Mouse (Mus musculus) lung, embryonic 16.5 days (tissue): ENCODE data around the gene Vmn1r86. TPM values are rescaled to one million over a fixed set of nuclear protein-coding genes. Genes with fewer than 3 reads are reported as not detected.
A peak's percentile ranks its signal among the peaks of the same experiment; 100 is the strongest.

Experiments used
- ATAC-seq: fragments of 200-750 bp; cut with Nextera tagmentation; 2 replicates; pipeline ENCODE4 v1.8.0; 2017; ENCODE audit warnings: low read depth, mild to moderate bottlenecking, moderate library complexity
- H3K27ac ChIP-seq: fragments of 300-500 bp; sonication (generic); 2 replicates; pipeline ENCODE4 v1.5.1; 2014; ENCODE audit warnings: mild to moderate bottlenecking, control low read depth, low read length
- H3K27me3 ChIP-seq: fragments of 300-500 bp; sonication (generic); 2 replicates; pipeline ENCODE4 v1.6.1; 2014; ENCODE audit warnings: low read depth, low read length, mixed read lengths; ENCODE audit not compliant: control insufficient read depth, insufficient read depth
- H3K36me3 ChIP-seq: fragments of 300-500 bp; sonication (generic); 2 replicates; pipeline ENCODE4 v1.6.1; 2014; ENCODE audit warnings: low read length; ENCODE audit not compliant: control insufficient read depth, insufficient read depth
- H3K4me1 ChIP-seq: fragments of 300-500 bp; sonication (generic); replicated peaks from 2 replicates; pipeline ENCODE4 v1.6.1; 2014; ENCODE audit warnings: low read length, mixed read lengths; ENCODE audit not compliant: control insufficient read depth, insufficient read depth
- H3K4me2 ChIP-seq: fragments of 300-500 bp; sonication (generic); 2 replicates; pipeline ENCODE4 v1.6.1; 2014; ENCODE audit warnings: low read depth, low read length, control low read depth
- H3K4me3 ChIP-seq: fragments of 300-500 bp; sonication (generic); 2 replicates; pipeline ENCODE4 v1.5.1; 2014; ENCODE audit warnings: mild to moderate bottlenecking, low read length, control low read depth
- H3K9ac ChIP-seq: fragments of 300-500 bp; sonication (generic); 2 replicates; pipeline ENCODE4 v1.6.1; 2014; ENCODE audit warnings: low read length, control low read depth
- H3K9me3 ChIP-seq: fragments of 300-500 bp; sonication (generic); 2 replicates; pipeline ENCODE4 v1.6.1; 2016; ENCODE audit warnings: low read length; ENCODE audit not compliant: control insufficient read depth
- WGBS: fragments of 180-500 bp; shearing (Covaris S2); extraction: QIAGEN DNeasy Blood & Tissue Kit; methylation state at CpG from one replicate; pipeline ENCODE4 v1.1.7; 2014; 5-methylcytosine and 5-hydroxymethylcytosine counted together
- polyA plus RNA-seq: library from polyadenylated mRNA; unstranded; fragments of >200 nt; fragmentation: Nextera tagmentation; extraction: Ambion mirVana; gene quantifications from 2 replicates; pipeline ENCODE4 v1.2.1, GENCODE M21; 2015

Gene Vmn1r86
- polyA plus RNA-seq, 1 experiment from 2014 or later, result not detected

DNA sequence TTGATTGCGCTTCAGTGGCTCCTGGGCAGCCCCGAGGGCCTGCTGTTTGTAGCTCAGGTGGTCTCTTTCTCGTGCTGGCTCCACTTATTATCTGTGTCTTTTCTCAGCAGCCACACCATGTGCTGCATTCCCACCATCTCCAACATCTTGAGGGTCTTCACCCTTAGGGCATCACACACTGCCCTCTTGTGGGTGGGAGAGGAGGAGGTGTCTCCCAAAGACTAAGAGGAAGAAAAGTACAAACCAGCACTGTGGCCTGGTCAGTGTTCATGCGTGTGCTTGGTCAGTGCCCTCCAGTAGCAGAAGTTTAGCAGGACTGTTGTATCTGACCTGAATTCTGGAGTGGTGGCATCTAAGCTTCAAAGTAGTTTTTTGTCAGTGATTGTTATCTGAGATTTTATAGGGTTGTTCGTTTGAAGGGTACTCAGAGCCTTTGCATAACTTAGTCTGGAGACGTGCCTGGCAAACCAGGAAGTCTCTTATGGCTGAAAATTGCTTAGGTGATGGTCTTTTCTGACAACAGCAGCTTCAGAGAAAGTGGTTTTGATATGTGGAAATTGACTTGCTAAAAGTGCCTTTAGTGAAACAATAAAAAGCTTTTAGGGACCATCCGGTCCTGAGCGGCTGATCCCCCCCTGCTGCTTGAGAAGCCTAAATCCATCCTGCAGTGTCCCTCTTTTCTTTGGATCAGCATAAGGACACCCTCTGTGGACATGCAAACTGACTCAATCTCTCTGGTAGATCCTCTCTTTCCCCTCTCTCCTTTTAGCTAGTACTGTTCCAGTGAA, 62.6 kb downstream of the Vmn1r86 start:
- Histone ChIP-seq H3K4me2 (no peak overlapping the region), H3K27me3 (no peaks in the 10 kb centered on the region), H3K9ac (no peak overlapping the region), H3K4me1 (0 out of 2 replicates have a peak, but pooled peaks cover 5% of the 10 kb centered on the region), H3K36me3 (no peaks in the 10 kb centered on the region), H3K27ac (no peak overlapping the region), H3K9me3 (no peaks in the 10 kb centered on the region), H3K4me3 (no peak overlapping the region)
- ATAC-seq, result no peak
- WGBS, result 69% methylated on average over 8 of the region's 8 CpGs

DNA sequence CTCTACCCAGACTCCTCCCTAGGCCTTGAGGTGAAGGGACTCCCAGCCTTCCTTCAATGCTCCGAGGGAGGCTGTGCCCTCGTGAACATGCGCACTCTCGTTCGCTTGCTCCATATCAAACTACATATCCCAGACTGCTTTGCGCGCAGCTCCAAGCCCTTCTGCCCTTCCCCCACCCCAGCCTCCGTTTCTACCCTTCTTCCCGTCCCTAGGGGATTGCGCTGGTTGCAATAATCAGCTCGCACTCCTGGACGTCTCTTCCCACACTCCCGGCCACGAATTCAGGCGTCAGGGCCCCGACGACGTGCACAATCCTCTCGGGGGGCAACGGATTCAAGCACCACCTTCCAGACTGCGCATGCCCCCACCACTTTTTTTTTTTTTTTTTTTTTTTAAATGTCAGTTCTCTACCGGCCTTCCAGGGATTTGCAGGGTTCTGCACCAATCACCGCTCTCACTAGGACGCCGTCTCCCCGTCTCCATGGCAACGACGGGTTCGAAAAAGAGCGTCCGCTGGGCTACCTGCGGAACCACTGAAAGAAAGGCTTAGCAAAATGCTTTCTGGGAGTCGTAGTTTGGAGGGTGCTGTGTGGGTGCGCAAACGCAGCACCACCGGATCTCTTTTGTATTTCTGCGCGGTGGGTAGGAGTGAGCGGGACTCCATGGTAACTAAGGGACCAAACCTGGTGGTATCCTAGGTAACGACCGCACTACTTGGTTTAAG, 65.3 kb downstream of the Vmn1r86 start, which contains the start of gene Mzf1:
Gene Mzf1, minus strand, starts transcription at position 478 of the 724 bp plus-strand sequence.
- peak; percentile 94 for ATAC-seq
- Histone ChIP-seq H3K4me2 (peak within 1 kb of the TSS; percentile 73), H3K27ac (peak within 1 kb of the TSS; percentile 80), H3K27me3 (no peaks in the 10 kb centered on the region), H3K9me3 (no peaks in the 10 kb centered on the region), H3K4me1 (0 out of 2 replicates have a peak, but pooled peaks cover 5% of the 10 kb centered on the region), H3K9ac (peak within 1 kb of the TSS; percentile 70), H3K36me3 (no peaks in the 10 kb centered on the region), H3K4me3 (peak within 1 kb of the TSS; percentile 58)
- under 1% methylated on average over 41 of the region's 41 CpGs for WGBS

DNA sequence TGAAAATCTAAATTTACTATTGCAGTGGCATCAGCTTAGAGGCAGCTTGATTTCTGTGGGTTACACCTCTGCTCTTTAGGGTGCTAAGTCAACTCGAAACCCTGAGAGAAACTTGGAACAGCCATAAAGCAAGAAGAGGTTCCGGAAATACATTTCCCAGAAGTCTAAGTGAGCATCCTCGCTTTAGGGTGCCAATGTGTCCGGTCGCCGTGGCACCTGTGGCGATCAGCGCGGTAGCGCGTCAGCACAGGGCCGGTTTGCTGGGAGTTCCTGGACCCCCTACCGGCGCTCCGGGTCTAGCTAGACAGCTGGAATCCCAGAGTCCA, 65.8 kb downstream of the Vmn1r86 start:
- Histone ChIP-seq H3K27ac (peak overlapping the region; percentile 42), H3K27me3 (no peaks in the 10 kb centered on the region), H3K4me1 (0 out of 2 replicates have a peak, but pooled peaks cover 5% of the 10 kb centered on the region), H3K4me3 (peak overlapping the region; percentile 58), H3K4me2 (peak overlapping the region; percentile 73), H3K9ac (peak overlapping the region; percentile 70), H3K9me3 (no peaks in the 10 kb centered on the region), H3K36me3 (no peaks in the 10 kb centered on the region)
- under 1% methylated on average over 15 of the region's 15 CpGs for WGBS
- ATAC-seq, result no peak

DNA sequence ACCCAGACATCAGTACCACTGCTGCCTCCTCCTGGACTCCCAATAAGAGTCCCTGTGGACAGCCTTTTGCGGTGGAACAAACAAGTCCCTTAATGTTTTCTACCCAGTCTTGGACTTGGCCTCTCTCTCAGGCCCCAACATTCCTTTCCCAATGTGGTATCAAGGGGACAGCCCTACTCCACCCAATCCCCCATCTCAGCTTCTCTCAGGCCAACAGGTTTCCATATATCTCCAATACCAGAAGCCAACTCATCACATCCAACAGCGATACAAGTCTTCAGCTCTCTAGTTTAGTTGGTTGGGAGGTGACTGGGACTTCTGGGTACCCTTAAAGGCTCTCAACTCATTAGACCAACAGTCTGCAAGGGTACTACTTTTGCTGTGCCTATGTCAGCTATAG, 66.2 kb downstream of the Vmn1r86 start:
- Histone ChIP-seq H3K4me1 (0 out of 2 replicates have a peak, but pooled peaks cover 5% of the 10 kb centered on the region), H3K9ac (peak overlapping the region; percentile 70; the same call in 1 of the 2 replicates), H3K4me2 (peak overlapping the region; percentile 73), H3K4me3 (peak overlapping the region; percentile 58), H3K9me3 (no peaks in the 10 kb centered on the region), H3K27me3 (no peaks in the 10 kb centered on the region), H3K27ac (peak overlapping the region; percentile 42; the same call in 1 of the 2 replicates), H3K36me3 (no peaks in the 10 kb centered on the region)
- no peak for ATAC-seq
- 87% methylated on average over 2 of the region's 2 CpGs for WGBS

DNA sequence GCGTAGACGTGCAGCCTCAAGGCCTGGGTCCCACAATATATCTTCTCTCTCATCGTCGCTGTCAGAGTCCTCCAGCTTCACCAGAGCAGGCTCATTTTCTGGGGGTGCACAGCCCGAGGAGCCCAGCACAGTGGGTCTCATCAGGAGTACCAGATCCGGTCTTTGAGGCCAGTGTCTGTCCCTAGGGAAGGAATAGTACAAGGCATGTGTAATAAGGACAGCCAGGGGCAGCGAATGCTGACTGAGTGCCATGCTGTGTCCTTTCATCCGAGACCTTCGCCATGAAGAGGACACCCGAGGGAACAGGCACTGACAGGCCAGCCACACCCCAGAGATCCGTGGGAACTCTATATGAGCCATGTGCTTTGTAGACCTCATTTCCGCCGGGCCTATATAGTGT, 66.7 kb downstream of the Vmn1r86 start:
- no peak for ATAC-seq
- H3K27me3 ChIP-seq, result no peaks in the 10 kb centered on the region
- H3K9me3 ChIP-seq, result no peaks in the 10 kb centered on the region
- H3K36me3 ChIP-seq, result no peaks in the 10 kb centered on the region
- WGBS, result 88% methylated on average over 13 of the region's 13 CpGs
- H3K9ac ChIP-seq, result no peak overlapping the region
- H3K4me3 ChIP-seq, result no peak overlapping the region
- 0 out of 2 replicates have a peak, but pooled peaks cover 5% of the 10 kb centered on the region for H3K4me1 ChIP-seq
- H3K4me2 ChIP-seq, result no peak overlapping the region
- no peak overlapping the region for H3K27ac ChIP-seq

Other genes starting within 250 kb of the Vmn1r86 start
- 4.1 and 4.7 TPM in 2 replicates for gene Zfp128, start 238.7 kb downstream of the Vmn1r86 start, polyA plus RNA-seq
- 16.7 and 17.1 TPM in 2 replicates for gene Zscan22, start 222.1 kb downstream of the Vmn1r86 start, polyA plus RNA-seq
- 950 and 1,039 TPM in 2 replicates for gene Rps5, start 197.6 kb downstream of the Vmn1r86 start, polyA plus RNA-seq
- gene Rnf225, start 192.5 kb downstream of the Vmn1r86 start, polyA plus RNA-seq, result 1.4 and 1.8 TPM in 2 replicates
- gene Zfp324, start 154.1 kb downstream of the Vmn1r86 start, polyA plus RNA-seq, result 9.7 and 10.6 TPM in 2 replicates
- 10.4 and 12.0 TPM in 2 replicates for gene Zfp446, start 142.1 kb downstream of the Vmn1r86 start, polyA plus RNA-seq
- 0.57 TPM in 1 of 2 replicates, not detected in the other for gene Slc27a5, start 121.7 kb downstream of the Vmn1r86 start, polyA plus RNA-seq
- gene Trim28, start 120.8 kb downstream of the Vmn1r86 start, polyA plus RNA-seq, result 190 and 195 TPM in 2 replicates
- gene Zbtb45, start 109.9 kb downstream of the Vmn1r86 start, polyA plus RNA-seq, result 28.1 and 28.2 TPM in 2 replicates
- gene Chmp2a, start 85.1 kb downstream of the Vmn1r86 start, polyA plus RNA-seq, result 157 and 173 TPM in 2 replicates
- 25.8 and 31.6 TPM in 2 replicates for gene Ube2m, start 81.6 kb downstream of the Vmn1r86 start, polyA plus RNA-seq
- gene Mzf1, start 65.2 kb downstream of the Vmn1r86 start, polyA plus RNA-seq, result 4.2 and 5.1 TPM in 2 replicates
- not detected in 2 replicates for gene Vmn1r85, start 24.7 kb downstream of the Vmn1r86 start, polyA plus RNA-seq
- not detected in 2 replicates for gene Vmn1r87, start 20.2 kb upstream of the Vmn1r86 start, polyA plus RNA-seq
- gene Vmn1r88, start 39.7 kb upstream of the Vmn1r86 start, polyA plus RNA-seq, result not detected in 2 replicates
- gene Vmn1r89, start 93.1 kb upstream of the Vmn1r86 start, polyA plus RNA-seq, result not detected in 2 replicates
- gene Lig1, start 157.4 kb upstream of the Vmn1r86 start, polyA plus RNA-seq, result 101 and 105 TPM in 2 replicates
- gene Zswim9, start 158.8 kb upstream of the Vmn1r86 start, polyA plus RNA-seq, result 8.9 and 9.7 TPM in 2 replicates
- gene Pla2g4c, start 204.7 kb upstream of the Vmn1r86 start, polyA plus RNA-seq, result 1.3 and 1.5 TPM in 2 replicates